Mouse (Mus musculus) 416B (cell line): Measurements from ENCODE around the gene Urb2.
A peak's percentile ranks its signal among the peaks of the same experiment; 100 is the strongest.

Experiments used
- DNase-seq: peaks from one replicate; pipeline ENCODE4 v3.0.0; 2011; ENCODE audit warnings: low read depth

The Urb2 gene

DNA sequence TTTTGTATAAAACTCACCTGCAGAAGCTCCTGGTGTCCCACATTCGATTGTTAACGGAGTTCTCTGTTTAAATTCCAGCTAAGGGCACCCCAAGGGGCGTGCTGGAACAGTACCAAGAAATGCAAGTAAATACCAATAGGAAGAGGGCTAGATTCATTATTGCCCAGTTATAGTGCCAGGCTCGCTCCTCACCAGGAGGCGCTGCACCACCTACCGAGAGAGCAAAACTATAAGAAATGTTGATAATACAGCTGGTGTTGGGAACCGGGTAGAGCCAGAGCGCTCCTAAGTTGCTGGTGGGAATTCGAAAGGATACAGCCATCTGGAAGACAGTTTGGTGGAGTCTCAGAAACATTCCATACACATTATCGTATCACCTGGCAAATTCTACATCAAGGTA lies 56.7 kb downstream of the Urb2 start:
- DNase-seq, result peak; percentile 18

DNA sequence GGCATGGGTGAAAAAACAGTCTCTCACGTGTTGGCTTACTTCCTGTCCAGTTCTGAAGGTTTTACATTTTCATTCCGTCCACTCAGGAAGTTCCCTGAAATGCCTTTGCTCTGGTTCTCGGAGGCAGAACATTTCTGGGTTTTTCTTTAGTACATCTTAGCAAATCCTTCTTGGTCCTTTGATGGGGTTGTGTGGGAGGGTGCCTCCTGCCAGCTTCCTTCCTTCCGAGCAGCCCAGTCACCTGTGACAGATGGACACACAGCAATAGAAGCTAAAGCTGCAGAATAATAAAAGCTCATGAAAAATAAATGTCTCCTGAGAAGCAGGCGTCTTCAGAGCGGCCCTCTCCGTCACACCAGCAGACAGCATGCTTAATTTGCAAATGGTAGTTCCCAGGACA lies 57.7 kb downstream of the Urb2 start:
- DNase-seq, result no peak

DNA sequence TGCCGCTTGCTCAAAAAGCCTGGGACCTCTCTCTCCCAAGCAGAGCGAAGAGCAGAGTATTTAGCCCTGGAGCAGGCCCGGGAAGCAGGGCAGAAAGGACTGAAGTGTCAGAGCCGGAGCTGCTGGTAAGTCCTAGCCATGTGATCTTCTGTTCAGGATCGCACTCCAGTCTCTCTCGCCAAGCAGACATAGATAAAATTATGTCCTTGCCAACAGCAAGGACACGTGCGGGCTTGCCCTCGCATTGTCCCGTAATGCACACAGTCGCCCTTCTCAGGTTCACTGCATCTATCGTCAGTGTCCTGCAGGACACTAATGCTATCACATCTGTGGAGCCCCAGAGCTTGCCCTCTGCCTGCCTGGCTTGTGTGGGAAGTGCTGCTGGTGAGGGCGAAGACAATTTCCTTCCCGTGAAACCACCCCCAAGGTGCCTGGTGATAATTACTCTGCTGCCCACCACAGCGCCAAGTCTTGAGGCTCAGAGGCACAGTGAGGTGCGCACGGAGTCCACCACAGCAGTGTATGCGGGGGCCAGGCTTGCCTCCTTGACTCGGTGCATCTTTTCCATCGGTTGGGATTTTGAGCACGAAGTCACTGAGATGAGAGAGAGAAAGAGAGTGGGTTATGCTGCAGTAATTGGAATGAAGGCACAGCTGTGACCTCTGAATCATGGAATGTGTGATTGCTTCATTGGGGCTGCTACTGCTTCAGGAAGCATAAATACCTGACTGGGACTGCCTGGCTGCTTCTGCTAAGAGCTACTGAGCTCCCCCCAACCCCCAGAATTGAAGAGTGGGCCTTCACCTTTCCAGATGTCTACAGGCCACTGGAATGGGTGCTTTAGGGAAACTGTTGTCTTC lies 59.4 kb downstream of the Urb2 start:
- DNase-seq, result no peak

DNA sequence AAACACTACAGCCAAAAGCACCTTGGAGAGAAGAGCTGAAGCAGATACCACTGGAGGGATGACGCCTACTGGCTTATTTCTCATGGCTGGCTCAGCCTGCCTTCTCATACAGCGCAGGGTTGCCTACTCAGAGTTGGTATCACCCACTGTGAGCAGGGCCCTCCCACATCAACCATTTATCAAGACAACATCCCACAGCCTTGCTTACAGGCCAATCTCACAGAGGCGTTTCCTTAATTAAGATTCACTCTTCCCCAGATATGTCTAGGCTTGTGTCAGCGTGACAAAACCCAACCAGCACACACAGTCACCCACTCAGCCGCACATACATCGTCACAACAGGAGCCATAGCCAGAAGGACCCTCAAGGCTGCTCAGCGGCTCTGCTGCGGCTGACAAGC lies 61.3 kb downstream of the Urb2 start:
- no peak for DNase-seq

DNA sequence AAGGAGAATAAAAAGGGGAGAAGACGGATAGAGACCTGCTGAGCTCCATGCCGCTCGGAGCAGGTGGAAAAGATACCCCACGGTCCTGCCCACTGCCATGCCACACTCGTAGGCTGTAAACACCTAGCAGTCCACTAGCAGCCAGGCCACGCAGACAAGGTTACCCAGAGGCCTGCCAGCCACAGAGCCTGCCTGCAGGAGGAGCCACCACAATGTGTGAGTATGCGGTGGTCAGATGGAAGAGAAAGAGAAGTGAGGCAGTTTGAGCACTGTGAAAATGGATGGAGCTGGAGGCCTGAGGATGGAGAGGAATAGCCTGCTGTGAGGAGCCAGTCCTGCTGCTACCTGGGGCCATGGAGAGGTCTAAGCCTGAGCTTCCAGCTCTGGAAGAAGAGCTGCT lies 62.3 kb downstream of the Urb2 start:
- peak; percentile 13 for DNase-seq

DNA sequence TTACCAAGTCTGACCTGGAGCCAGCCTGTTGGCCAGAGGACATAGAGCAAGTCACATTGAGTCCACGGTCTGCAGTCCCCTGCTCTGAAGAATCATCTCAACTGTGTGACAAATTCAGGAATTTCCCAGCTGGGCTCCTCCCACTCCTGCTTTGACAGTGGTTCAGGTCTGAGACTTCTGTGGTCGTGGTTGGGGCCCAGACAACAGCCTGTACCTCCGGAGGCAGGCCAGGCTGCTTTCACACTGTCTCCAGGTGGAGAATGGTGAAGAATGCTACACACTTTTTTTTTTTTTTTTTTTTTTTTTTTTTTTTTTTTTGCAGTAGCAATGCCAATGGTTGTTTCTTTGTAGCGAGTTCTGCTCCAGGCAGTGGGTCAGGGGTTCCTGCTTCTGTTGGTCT lies 64.4 kb downstream of the Urb2 start:
- no peak for DNase-seq

DNA sequence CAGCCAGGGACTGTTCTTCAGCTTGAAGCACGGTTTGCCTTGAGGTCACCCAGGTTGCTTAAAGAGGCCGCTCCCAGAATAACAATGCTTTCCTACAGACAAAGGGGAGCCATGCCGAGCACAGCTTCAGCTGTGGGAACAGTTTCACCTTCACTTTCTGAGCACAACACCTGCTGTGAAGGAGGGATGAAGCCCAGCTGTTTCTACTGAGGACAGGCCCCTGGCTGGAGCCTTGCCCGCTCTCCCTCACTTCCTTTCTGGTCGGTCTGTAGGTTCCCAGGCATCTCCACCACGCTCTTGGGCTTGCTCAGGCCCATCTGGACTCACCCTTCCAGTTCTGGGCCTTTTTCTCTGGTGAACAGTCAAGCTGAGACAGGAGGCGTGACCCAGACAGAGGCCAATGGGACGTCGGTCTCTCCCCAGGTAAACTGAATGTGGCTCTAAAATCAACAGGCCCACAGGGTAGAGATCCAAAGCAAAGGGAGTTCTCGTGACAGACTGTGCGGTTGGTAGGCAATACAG lies 66.8 kb downstream of the Urb2 start:
- DNase-seq, result no peak

DNA sequence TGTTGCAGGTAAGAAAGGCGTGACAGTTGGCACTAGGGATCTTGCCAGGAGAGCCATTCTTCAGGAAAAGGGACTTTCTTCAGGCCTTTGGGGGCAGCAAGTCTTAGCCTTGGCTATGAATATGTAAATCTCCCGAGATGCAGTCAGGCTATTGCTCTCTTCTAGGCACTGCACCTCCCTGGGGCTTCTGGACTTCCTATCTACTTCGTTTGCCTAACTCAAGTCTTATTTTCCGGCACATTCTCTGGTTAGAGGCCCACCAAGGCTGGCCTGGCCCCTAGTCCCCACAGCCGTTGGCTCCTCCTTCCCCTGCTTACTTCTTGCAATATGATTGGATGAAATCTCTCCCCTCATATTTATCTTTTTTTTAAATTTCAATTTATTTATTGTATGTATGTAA lies 67.7 kb downstream of the Urb2 start:
- no peak for DNase-seq

DNA sequence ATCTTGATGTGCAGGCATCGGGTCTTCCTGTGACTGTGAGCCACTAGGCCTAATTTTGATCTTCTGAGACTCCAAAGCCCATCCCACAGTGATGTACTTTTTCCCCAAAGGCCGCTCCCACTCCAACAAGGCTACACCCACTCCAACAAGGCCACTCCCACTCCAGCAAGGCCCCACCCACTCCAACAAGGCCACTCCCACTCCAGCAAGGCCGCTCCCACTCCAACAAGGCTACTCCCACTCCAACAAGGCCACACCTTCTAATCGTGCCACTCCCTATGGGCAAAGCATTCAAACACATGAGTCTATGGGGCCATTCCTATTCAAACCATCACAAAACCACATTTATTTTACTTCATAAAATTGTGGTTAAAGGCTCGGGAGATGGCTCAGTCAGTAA lies 69.2 kb downstream of the Urb2 start:
- DNase-seq, result no peak
